Mouse (Mus musculus) adrenal gland, adult 8-10 months (tissue): ENCODE measurements at regions not wholly inside any gene's neighbourhood (a gene's known extent, or its start where the extent isn't known, plus 50 kb on each side); places are given as distances from the start of the nearest gene placed in this dataset.
"Not testable (repeated sequence)": the region's sequence is repeated elsewhere in the genome, so short reads cannot be mapped to it uniquely, and the experiment has no call there.

ENCODE experiments used
- DNase-seq: peaks from one replicate; pipeline ENCODE4 v3.0.0; 2022

DNA sequence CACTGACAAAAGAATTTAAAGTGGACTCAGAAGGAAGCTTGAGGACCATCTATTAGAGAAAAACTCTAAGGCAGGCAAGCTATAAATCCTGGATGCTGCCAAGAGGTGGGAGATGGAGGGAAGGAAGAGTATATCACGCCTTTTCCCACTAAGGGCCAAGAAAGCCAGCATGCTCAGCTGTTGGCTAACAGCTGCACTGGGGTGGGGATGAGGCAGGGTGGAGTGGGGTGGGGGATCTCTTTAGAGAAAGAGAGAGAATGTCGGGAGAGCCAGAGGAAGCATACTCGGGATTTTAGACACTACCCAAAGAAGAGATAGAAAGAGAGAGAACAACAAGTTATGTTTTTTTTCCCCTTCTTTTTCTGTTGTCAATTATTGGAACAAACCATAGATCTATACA, 115.2 kb upstream of the Shb start:
- no peak for DNase-seq

DNA sequence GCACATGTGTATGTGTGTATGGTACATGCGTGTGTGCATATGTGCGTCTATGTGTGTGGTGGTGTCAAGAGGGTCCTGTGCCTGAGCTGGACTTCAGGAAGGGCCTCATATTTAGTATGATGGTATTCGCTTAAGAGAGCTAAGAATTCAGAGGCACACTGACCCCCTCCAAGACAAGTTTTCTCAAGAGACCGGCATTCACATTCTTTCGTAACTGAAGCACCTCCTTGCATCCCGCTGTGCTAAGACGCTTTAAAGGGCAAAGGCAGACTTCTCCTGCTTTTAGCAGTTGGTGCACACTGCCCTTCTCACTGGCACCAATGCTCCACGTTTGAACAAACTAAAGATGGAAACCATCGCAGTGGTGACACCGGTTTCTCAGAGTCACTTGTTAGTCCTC, 110.3 kb upstream of the Shb start:
- DNase-seq = no peak

DNA sequence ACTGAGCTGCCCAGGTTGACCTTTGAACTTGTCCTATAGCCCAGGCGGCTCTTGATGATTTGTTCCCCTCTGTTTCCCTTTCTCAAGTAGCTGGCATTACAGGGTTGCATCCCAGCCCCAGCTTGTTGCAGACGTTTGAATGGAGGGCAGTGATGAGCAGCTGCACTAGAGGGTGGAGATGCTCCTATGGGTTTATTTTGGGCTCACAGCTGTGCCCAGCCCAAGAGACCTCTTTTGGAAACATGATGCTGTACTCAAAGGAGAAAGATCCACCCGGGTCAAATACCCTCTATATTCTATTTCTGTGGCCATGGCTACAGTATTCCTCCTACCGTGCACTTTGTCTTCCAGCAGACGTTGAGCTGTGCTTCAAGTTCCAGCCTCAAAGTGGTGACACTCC, 109.0 kb upstream of the Shb start:
- DNase-seq = no peak

DNA sequence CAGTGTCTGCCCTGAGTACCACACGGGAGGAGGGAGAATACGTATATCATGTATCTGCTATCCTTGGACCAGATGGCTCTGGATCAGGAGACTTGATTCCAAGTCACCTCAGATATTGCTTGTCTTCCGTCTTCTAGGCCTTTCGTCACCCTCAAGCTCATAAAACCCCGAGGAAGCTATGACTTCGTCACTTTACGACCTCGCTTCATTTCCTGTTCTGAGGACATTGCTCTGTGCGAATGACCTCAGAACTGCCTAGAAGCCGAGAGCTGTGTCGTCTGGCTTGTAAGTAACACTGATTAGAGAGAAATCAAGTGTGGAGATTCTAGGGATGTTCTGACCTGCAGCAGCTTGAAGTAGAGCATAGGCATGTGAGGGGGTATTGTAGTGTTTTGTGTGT, 108.4 kb upstream of the Shb start:
- no peak for DNase-seq

DNA sequence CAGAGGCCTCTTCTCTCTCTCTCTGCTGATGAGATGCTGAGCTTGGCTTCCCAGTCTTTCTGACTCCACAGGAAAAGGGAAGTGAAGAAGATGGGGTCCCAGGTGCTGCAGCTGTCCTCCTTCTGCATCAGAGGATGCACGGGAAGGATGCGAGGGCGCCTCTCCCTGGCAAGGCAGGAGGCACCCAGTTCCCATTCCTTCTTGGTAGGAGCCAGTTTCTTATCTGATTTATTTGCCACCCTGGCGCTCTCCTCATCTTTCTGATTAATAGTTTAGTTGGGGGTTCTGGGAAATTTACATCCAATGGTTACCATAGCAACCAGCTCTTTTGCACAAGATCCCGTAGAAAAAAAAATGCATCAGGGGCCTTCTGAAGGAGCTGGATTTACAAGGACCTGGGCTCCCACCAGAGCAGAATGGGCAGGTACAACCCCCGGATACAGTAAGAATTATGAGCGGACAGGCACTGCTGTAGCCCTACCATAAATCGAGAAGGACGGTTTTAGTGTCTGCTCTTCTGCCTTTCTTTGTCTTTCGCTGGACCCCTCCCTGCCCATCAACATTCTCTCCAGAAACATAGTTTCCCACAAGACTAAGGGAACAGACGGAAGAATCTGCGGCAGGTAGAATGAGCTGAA, 107.2 kb upstream of the Shb start:
- no peak for DNase-seq

DNA sequence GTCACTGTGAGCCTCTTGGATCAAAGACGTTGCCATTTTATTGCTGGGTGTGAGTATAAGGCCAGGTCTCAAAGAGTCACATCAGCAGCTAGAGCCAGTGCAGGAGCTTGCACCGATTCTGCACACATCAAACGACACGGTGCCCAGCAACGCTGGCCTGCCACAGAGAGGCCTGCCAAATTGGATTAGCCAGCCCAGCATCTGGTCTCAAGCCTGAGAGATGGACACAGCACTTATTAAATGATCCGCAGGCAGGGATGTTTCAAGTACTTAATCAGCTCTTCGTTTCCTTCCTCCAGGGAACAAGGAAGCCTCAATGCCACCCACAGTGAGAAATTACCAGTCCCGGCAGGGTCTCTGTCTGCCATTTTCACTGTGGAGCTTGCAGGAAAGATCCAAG, 106.1 kb upstream of the Shb start:
- no peak for DNase-seq

DNA sequence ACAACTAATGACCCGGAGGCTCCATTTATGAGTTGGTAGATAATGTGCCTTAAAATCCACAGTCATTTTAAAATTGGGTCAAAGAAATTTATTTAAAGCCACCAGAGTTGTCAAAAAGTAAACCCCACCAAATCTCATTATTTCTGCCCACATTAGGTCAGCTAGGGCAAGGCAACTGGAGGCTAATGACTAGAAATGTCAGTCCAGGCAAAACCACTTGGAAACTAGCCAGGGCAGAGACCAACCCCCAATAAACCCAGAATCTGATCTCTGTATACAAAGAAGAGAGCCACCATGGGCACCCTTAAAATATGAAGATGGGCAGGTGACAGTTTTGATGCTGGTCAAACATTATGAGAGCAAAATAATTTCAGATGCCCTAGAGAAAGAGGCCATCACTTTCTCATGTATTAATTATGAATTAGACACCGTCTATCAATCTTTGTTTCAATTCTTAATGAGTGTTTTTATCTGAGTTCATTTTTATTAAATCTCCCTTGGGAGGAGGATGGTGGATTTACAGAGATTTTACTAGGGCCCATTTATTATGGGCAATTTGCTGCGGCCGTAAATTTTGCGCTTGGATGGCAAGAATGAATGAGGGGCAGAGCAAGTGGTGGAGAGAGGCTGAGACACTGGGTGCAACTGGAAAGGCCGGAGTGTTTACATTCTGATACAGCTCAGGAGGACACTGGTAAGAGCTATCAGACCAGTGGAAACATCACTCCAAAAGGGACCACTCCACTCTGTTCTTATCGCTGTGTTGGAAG, 99.2 kb upstream of the Shb start:
- no peak for DNase-seq

DNA sequence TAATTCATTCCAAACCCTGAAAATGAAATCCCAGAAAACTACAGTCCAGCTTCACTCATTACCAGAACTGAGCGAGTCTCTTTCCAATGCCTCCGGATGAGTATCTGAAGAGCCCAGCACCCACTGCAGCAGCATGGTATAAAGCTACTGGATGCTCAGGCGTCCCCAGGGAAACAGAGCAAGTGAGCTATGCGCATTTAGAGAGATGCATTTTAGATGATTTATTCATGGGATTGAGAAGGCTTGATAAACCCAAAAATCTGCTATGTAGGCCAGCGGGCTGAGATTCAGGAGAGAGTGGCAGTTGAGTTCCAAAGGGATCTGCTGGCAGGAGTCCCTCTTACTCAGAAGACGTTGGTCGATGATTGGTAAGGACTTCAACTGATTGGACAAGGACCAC, 93.4 kb upstream of the Shb start:
- DNase-seq = no peak

DNA sequence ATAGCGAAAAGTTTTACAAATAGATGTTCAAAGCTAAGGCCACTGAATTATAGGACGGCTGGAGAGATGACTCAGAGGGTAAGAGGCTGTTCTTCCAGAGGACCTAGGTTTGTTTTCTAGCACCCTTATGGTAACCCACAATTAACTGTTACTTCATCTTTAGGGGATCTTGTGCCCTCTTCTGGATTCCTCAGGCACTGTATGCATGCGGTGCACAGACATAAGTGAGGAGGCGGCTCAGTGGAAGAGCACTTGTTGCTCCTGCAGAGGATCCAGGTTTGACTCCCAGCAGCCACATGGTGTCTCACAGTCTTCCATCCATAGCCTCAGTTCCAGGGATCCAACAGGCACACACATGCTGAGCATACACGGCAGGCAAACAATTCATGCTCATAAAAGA, 89.7 kb upstream of the Shb start:
- DNase-seq = no peak

DNA sequence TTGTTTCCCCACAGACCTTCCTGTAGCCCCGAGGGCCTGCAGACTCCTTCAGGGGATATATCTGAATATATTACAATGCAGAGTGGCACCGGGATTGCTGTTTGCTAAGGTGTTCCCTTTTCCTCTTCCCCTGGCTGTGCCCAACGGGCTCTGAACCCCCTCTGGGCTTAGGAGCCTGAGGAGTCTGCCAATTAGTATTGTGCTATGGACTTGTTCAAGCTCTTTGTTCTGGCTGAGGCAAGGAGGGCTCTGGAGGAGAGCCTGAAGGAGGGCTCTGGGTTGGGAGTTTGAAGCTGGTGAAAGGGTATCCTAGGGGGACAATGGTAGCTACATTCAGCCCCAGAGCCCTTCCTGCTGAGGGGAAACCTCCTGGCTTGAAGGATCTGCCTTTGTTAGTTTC, 84.9 kb upstream of the Shb start:
- no peak for DNase-seq

DNA sequence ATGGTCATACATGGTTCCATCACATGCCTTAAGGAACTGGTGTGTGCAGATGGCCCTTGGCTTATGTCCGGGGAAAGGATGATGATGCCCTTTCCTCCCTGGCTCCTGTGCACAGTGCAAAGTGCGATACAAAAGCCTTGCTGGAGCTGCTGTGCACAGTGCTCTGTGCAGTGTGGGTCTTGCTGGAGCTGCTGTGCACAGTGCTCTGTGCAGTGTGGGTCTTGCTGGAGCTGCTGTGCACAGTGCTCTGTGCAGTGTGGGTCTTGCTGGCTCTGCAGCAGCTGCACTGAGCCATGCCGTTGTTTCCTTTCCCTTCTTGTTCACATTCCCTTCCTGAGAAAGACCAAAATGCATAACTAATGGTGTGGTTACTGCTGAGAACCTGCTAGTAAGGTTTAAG, 81.2 kb upstream of the Shb start:
- DNase-seq = not testable (repeated sequence)

DNA sequence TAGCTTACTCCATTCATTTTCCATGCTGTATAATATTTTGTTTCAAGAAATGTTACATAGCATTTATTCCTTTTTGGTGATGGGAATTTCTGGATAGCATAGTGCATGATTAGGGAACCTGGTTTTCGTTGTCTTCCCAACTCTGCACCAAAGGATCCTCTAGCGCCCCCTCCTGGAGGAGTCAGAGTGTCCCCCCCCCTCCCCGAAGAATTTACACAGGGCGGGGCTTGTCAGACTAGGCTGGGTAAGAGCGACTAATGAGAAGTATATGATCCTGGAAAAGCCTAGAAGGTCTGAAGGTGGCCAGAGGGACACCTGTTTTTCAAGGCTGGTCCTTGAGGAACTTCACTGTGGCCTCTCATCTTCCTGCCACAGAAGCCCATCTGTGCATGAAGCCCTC, 79.9 kb upstream of the Shb start:
- DNase-seq = peak; percentile 18

DNA sequence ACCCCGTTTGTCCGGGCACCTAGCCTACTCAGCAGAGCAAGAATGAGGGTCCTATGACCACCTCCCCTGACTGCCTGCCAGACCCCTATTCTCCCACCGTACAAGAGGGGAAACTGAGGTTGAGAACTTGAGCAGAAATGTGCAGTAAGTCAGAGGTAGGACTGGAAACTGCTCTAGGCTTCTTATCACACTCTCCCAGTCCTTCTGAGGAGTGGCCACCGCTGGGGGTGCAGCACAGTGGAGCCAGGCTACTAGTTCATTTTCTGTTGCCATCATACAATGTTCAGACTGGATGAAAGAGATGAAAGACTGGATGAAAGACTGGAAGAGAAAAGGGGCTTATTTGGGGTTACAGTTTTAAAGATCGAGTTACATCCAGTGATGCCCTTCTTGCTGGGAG, 78.7 kb upstream of the Shb start:
- DNase-seq = no peak

DNA sequence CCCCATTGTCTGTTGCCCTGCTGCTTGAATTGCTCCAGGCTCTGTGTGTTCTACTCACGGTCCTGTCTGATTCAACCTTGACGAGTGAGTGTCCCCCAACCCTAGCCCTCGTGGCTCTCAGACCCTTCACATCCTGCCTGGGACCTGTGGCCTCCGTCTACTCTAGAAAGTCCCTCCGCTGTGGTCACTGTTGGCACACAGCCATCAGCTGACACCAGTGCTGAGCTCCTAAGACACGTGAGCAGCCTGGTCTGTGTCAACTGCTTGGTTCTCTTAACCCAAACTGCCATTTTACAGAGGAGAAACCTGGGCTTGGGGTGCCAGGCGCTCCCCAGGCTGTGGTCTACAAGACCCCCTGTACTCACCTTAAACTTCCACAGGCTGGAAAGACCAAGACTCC, 74.3 kb upstream of the Shb start:
- peak; percentile 31 for DNase-seq

DNA sequence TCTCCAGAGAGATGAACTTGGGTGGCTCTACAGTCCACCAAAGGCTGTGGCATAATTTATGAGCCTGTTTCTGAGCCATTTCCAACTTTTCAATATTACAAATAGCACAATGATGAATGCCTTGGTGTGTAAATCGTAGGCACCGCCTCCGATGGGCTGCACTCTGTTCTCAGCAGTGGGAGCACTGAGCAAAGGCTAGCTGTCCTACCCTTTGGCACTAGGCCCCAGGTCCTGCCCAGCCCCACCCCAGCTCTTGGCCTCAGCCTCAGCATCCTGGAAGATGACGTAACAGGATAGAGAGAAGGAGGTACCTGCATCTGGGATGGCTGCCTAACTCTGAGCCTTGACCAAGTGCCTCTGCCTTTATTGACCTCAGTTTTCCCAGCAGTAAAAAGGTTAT, 73.4 kb upstream of the Shb start:
- peak; percentile 17 for DNase-seq

DNA sequence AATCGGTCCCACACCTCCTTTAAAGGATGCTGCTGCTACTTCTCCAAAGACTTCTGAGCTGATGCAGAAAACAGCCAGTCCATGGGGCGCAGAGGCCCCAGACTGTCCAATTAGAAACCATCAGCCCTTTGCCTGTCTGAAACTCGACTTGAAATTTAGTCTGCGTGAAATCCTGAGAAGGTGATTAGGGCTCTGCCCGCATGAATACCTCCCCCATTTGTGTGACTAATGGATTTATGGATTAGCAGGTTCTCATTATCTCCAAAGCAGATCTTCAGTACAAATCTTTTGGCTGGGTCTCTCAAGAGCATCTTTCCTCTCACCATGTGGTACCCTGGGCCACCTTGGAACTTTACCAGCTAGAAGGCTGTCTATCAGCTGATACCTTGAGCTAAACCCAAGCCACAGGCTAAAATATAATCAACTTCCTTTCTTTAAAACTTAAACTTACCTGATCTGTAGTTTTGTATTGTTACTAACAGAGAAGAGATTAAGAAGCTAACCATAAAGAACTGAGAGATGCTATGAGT, 72.1 kb upstream of the Shb start:
- DNase-seq = no peak

DNA sequence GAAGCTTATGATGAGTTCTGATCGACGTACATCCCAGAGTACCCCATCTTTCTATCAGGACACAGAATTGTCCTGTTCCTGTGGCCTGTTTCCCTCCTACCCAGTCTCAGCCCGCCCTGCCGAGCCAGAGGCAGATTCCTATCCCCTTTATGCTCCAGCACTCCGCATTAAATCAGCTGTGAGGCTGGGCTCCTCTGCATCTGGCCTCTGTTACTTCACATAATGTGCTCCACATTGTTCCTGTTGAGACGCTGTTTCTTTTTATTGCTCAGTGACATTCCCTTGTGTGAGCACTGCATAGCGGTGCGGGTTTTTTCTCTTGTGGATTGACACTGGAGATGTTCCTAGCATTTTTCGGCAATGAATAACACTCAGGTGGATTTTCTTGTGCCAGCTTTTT, 68.2 kb upstream of the Shb start:
- no peak for DNase-seq

DNA sequence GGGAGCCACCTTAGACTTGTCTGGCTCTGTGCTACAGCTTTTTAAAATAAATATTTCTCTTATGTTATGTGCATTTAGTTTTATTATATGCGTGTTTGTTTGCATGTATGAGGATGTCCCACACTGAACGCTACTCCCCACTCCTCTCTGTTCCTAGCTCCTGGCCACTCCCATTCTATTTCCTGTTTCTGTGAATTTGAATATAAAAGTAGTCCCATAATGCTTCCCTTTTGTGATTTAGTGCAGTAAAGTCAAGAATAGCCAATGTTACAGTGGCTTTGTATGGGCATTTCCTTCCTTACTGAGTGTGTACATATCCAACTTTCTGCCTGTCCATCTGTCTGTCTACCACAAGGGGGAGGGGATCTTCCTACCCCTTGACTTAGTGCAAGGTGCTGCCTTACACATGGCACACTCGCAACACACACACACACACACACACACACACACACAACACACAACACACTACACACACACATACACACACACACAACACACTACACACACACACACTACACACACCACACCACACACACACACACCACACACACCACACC, 61.2 kb upstream of the Shb start:
- DNase-seq = no peak

DNA sequence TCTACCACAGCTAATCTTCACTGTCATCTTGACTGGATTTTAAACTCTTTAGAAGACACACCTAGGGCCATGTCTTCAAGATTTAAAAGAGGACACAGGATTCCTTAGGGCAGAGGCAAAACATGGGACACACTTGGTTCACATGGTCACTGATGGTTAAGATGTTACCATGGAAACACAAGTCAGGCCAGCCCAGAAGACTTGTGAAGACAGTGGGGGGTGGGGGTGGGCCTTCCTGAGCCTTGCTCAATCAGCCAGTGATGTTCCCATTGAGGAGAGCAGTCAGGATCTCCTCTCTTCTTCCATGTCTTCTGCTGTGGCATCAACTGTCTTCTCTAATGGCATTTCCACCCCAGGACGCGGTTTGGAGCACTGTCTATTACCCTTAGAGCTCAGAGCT, 60.5 kb upstream of the Shb start:
- DNase-seq = no peak

DNA sequence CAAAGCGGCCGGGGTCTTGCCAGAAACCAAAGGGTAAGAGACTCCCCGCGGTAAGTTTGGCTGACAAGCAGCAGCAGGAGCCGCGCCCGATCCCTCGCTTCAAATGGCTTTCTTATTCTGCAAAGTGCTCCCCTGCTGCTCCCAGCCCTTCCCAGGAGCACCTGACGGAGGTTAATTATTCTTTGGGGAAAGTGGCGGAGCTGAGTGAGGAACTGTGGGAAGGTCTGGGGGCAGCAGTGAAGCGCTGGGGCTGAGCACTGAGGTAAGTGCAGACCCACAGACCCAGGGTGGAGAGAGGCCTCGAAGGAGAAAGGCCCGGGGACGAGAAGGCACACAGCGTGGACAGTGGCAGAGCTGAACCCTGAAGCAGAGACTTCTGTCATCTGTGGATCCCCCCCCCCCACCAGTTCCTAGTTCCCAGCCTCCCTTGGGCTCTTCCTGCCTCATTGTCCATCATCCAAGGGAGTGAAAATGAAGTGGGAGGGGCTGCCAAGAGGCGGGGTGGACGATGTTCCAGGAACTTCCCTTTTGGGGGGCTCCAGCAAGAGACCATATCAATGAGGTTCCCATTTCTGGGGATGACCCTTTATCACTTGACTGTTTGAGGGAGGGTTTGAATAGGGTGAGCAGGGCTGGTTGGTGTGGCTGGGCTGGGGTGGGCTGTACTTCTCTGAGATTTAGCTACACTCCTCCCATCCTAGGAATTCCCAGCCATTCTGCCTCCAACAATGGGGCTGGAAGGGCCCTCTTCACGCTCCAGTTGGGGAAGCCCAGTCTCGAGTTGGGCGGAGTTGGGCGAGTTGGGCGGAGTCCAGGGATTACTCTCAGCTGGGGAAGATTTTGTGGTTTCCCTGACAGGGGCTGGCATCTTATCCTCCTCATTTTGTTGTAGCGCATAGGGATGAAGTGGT, 59.4 kb upstream of the Shb start:
- no peak for DNase-seq

DNA sequence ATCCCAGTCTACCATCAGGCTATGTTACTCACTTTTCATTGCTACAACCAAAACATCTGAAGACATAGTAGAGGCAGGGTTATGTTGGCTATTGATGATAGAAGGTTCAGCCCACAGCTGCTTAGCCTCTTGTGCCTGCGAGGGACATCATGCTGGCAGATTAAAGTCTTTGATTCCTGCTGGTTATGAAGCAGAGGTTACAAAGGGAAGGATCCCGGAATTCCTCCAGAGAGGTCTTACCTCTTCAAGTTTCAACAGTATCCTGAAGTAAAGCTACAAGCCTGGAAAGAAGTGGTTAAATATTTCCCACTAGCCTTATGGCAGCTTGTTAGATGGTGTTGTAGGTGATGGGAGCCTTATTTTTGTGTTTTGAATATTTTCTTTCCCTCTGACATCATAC, 58.6 kb upstream of the Shb start:
- no peak for DNase-seq

DNA sequence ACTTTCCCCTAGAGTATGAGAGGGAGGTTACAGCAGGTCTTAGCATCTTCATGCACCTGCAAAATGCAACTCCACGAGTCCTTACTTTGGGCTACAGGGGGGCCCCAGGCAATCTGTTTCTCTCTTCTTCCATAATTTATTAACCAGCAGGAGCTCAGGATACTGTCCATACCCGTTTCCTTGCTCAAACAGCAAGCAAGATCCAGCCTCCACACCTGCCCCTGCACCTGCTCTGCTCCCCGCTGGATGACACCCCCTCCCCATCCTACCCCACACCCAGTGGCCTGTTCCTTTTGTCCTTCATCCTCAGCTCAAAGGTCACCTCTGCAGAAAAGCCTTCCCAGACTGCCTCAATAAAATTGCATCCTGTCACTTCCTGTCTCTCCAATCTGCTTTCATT, 56.1 kb upstream of the Shb start:
- no peak for DNase-seq

DNA sequence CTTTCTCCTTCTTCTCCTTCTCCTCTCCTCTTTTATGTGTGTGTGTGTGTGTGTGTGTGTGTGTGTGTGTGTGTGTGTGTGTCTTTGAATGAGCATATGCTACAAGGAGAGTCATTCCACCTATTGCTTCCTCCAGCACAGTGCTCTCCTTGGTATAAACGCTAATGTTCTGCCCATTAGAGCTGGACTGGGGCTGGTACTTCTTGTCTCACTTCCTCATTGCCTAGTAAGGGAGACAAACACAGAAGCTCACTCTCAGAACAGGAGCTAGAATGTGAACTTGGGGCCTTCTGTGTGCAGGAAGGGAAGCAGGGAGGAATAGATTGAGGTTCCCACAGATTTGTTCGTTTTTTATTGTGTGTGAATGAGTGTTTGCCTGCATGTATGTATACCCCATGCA, 54.9 kb upstream of the Shb start:
- no peak for DNase-seq
